Mouse (Mus musculus) heart, postnatal 0 days (tissue): ENCODE measurements around the gene Car2.

Experiments
- CTCF ChIP-seq: IDR thresholded peaks from 2 replicates; pipeline ENCODE4 v1.5.1; 2016; ENCODE audit warnings: antibody characterized with exemption, control low read depth, low read depth
- EP300 ChIP-seq: IDR thresholded peaks from 2 replicates; pipeline ENCODE4 v1.6.1; 2016; ENCODE audit warnings: antibody characterized with exemption, low read depth

DNA sequence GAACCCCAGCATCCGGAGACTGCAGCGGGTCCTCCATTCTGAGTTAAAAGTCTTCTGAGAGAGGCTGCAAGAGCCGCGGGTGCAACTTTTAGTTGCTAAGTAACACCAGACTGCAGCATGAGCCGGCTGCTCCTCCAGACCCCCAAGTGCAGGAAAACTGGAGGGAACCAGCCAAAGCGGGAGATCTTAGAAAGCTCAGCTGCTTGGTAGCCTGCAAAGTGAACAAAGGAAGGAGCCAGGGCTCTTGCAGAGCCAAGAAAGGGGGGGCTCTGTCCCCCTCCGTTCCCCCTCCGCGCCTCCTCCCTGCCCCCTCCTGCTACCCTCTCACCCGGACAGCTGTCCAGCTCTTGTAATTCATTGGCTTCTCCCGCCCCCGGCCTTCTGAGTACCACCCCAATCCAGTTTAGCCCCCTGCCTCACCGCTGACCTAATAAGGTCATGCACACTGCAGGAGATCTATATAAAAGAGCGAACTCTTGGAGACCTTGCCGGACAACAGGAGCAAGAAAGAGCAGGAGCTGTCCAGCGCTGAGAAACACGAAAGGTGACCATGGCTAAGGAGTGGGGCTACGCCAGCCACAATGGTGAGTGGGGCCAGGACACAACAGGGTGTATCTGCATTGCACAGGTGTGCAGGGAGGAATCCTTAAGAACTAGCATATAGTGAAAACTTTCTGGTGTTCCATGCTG is 22.9 kb upstream of the Car2 start, which contains the start of gene Car3:
- TF ChIP-seq CTCF (no peak), EP300 (no peak)
